Mouse (Mus musculus): Measurements from ENCODE around the gene Acadl.
A peak's percentile ranks its signal among the peaks of the same experiment; 100 is the strongest.

Acadl gene

GRCm38 (mm10) chr1:66862712-66863511 lies at the start of gene Acadl:
Gene Acadl (minus strand): TSS chr1:66863277.
- peak; percentile 68 to 72 for DNase-seq (ENCODE audit: low spot score in 2 of 2)

DNA sequence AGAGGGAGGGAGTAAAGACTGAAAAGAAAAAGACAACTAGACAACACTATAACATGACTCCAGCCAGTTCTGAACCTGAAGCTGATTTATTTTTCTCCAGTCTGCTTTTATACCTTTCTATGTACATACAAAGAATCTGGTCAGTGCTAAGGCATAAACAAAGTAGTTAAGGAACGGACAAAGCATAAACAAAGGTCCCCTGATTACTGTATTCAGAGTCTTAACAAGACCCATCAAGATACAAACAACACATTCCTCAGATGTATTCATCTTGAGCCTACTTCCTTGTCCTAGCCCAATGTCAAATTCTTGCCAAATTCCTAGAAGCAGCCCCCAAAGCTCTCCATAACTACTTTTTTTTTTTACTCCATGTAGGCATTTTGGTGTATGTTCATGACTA lies 49.2 kb upstream of the Acadl start:
- DNase-seq (ENCODE audit: low spot score in 2 of 2), result no peak

DNA sequence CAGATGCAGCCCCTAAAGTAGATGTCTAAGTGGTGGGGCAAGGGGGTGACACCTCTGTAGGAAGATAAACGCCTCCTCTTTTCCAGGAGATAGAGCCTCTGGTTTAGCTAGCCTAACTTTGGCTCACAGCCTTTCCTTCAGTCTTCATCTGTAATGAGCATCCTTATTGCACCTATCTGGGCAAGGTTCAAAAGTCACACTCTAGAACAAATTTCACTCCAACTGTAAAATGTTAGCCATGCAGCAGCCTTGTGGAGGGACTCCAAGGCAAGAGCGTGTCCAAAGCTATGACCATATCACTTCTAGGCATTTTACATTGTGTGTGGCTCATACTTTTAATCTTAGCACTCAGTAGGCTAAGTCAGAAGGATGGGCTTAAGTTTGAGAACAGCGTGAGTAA lies 39.5 kb upstream of the Acadl start:
- DNase-seq (ENCODE audit: low spot score in 2 of 2), result no peak

- DNase-seq (ENCODE audit: low spot score in 2 of 2), result no peak
Measured at GRCm38 (mm10) chr1:66900946-66901345, 37.9 kb upstream of the Acadl start.

DNA sequence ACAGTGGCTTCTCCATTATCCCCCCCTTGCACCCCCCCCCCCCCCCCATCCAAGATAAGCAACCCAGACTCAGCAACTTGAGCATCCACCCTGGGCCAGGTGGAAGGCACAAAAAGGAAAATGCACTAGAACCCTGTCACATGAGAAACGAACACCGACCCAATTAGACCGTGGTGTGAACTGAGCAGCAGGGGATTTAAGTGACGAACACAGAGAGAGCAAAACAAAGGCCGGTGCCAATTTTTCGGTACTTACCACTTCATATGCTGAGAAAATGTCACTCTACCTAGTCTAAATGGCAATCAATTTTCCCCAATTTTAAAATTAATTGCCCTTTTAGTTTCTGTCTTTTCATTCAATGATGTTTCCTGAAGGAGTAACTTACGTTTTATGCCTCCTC lies 35.2 kb upstream of the Acadl start:
- DNase-seq (ENCODE audit: low spot score in 2 of 2), result no peak

DNA sequence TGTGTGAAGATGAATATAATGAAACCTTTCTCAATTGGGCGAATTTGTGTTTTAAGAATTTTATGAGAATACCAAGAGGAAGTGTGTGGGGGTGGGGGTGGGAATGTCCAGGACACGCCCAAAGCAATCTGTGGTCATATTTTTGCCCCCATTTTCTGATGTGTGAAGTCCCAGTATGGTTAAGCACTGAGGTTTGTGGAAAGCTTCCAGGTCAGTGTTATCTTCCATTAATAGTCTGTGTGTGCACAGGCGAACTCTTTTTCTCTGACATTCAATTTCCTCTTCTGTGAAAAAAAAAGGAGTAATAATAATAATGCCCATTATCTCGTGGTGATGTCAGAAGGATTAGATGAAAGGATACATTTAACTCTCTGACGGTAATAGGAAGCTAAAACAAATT lies 33.5 kb upstream of the Acadl start:
- DNase-seq (ENCODE audit: low spot score in 2 of 2), result no peak

DNA sequence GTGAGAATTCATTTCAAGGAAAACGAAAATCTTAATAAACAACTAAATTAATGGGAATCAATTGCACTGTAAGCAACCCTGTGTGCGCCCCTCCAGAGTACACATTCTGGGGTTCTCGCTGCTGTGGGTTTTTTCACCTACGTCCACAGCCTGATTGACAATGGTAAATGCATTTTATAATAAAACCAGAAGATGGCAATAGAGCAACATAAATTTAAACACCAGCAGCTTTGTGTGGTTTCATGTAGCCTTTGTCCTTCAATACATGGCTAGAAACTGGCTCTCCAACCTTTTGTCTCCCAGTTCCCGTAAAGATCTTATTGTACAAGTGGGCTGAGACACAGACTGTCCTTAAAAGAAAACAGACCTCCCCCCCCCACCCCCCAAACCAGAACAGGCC lies 33.0 kb upstream of the Acadl start:
- no peak for DNase-seq (ENCODE audit: low spot score in 2 of 2)

DNA sequence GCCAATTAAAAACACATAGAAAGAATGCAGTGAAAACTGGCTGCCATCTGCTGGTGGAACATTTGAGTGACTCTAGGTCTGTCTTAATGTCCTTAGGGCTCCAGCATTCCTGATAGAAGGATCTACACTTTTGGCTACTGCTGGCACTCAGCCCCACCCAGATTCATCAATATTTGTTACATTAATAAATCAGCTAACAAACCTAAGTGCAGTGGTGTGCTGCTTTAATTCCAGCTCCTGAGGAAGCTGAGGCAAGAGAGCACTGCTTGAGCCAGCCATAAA lies 32.7 kb upstream of the Acadl start:
- peak in 1 of 2 experiments; percentile 3 for DNase-seq (ENCODE audit: low spot score in 2 of 2)

- no peak for DNase-seq (ENCODE audit: low spot score in 2 of 2)
Measured at GRCm38 (mm10) chr1:66895093-66895836, 32.2 kb upstream of the Acadl start.

- no peak for DNase-seq (ENCODE audit: low spot score in 2 of 2)
Measured at GRCm38 (mm10) chr1:66887175-66887574, 24.1 kb upstream of the Acadl start.

GRCm38 (mm10) chr1:66880217-66880616 lies 17.1 kb upstream of the Acadl start:
- DNase-seq (ENCODE audit: low spot score in 2 of 2), result no peak

GRCm38 (mm10) chr1:66874740-66875139 lies 11.7 kb upstream of the Acadl start:
- no peak for DNase-seq (ENCODE audit: low spot score in 2 of 2)

GRCm38 (mm10) chr1:66871591-66871990 lies 8.5 kb upstream of the Acadl start:
- no peak for DNase-seq (ENCODE audit: low spot score in 2 of 2)

DNA sequence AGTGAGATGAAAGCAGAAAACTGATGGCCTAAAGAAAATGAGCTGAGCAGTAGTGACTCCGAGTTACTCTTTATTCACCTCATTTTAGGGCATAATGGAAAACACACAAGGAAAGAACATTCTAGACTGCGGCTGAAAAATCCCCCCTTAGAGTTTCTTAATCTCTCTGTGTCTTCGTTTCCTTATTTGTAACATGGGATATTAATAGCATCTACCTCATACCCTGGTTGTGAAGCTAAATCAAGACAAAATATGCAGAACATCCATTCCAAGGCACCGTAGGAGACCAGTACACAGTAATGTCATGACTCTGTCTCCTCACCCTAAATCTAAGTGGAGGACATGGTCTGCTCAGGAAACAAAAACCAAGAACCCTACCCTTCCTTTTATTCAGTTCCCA lies 2.6 kb upstream of the Acadl start:
- no peak for DNase-seq (ENCODE audit: low spot score in 2 of 2)

DNA sequence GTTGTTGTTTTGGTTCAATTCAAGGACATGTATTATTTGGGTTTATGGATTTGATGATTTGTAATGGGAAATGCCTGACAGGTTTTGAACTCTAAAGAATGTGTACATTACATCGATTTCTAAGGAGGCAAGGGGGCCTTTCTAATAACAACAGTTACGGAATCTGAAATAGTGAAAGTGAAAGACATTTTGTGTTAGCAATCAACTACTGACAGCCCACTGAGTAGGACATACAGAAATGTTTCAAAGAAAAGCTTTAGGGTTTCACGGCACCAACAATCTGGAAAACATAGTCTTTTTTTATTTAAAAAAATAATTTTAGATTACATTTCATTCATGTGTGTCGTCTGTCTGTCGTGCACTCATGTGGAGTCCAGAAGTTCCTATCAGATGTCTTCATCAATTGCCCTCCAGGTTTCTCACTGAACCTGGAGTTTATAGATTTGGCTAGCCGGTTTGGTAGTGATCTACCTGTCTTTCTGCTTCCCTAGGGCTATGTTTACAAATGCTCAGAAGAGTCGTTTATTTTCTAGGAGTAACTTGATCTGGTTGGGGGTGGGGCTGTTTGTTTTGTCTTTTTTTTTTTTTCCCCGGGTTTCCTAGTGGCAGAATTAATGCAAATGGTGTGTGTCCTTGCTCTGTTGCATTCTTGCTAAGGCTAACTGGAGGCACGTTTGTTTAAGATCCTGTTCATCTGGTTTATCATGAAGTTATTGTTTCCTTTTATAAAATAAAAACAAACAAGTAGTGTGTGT lies 841 bp upstream of the Acadl start:
- DNase-seq (ENCODE audit: low spot score in 2 of 2), result no peak

DNA sequence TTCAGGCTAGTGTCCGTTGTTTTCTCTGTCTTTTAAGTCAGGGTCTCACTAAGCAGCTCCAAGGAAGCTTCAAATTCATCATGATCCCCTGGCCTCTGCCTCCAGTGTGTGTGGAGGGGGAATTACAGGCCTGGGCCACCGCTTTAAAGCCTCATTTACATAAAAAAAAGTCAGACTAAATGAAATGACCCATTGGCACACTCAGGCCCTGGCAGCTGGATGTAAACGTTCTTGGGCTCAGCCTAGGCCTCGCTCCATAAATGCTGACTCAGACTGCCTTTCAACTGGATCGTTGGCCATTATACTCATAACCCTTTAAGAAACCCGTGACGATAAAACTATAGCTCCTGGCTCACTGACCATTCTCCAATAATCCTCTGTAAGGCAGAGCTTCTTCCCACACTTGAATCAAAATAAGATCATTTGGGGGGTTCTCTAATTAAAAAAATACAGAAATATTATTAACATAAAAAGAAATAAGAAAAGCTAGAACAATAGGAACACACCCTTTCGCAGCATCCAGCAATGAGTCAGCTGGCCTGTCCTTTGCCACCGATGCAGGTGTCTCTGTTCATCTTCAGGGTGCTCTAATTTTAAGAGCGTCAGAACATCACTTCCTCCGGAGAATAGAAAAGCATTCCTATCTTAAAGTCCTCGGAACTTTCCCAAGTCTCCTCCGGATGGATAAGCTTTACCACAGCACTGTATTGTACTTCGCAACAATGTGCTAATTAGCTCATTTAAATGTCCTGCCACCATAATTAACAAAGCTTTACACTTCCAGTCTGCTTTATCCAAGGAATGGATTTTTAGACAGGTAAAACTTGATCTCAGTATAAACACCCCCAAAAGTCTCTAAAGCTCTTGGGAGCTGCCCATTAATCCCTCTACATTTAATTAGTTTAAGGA lies 1.1 kb downstream of the Acadl start:
- no peak for DNase-seq (ENCODE audit: low spot score in 2 of 2)

- peak in 1 of 2 experiments; percentile 25 for DNase-seq (ENCODE audit: low spot score in 2 of 2)
Measured at GRCm38 (mm10) chr1:66847506-66847905, 15.6 kb downstream of the Acadl start.

GRCm38 (mm10) chr1:66845690-66846318 lies 17.3 kb downstream of the Acadl start:
- DNase-seq (ENCODE audit: low spot score in 2 of 2), result no peak

DNA sequence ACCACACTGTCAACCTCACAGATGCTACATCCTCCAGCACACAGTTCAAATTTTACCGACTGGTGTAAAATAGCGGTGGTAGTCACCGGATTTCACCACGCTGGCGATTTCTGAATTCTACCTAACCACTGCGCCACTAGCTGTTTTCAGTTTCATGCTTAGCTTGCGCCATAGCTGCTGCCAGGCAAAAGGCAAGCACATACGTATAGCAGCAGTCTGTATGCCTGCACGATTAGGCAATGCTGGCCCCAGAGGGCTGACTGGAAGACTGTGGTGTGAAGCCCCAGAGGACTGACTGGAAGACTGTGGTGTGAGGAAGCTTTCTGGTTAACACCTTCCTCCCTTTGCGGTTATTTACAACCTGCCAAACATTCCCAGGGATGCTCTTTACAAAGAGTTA lies 21.1 kb downstream of the Acadl start:
- no peak for DNase-seq (ENCODE audit: low spot score in 2 of 2)

DNA sequence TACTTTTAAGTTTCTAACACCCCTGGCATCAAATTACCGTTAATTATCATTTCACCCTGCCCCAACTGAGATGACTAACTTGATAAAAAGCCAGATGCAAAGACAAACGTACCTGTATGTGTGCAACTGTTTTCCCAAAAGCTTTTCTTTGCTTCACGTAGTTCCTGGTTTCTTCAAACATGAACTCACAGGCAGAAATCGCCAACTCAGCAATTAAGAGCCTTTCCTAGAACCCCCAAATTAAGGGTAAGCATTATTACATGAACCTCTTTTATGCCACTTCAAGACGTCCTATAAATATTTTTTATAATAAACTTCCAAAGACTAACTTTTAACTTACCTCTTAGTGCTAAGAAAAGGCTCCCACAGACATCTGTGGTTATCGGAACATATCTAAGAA lies 21.6 kb downstream of the Acadl start:
- DNase-seq (ENCODE audit: low spot score in 2 of 2), result no peak

GRCm38 (mm10) chr1:66839755-66840438 lies 23.2 kb downstream of the Acadl start:
- DNase-seq (ENCODE audit: low spot score in 2 of 2), result no peak

Data from spleen, postnatal 14 days (tissue).